Mouse (Mus musculus): ENCODE data around the gene Rras2.

- TF ChIP-seq E2F4 (IDR thresholded peaks at IDR 0.05; ENCODE audit: insufficient read depth): no peak
- no peak for TF ChIP-seq MAX (IDR thresholded peaks at IDR 0.05; ENCODE audit: low read depth)
- TF ChIP-seq USF1 (IDR thresholded peaks at IDR 0.05; ENCODE audit: low read depth): no peak
- TF ChIP-seq POLR2A (IDR thresholded peaks at IDR 0.05; ENCODE audit: insufficient read length, low read depth): no peak
Observed at GRCm38 (mm10) chr7:114079343-114079742, 38.2 kb downstream of the Rras2 start.
